Mouse (Mus musculus) retina, adult 2 months (tissue): ENCODE data around the gene Prps2.
"Not testable (repeated sequence)": the region's sequence is repeated elsewhere in the genome, so short reads cannot be mapped to it uniquely, and the experiment has no call there.

Experiments used
- DNase-seq: peaks from one replicate; pipeline ENCODE4 v3.0.0-alpha.2; 2012; ENCODE audit warnings: low read depth, low spot score

The Prps2 gene

DNA sequence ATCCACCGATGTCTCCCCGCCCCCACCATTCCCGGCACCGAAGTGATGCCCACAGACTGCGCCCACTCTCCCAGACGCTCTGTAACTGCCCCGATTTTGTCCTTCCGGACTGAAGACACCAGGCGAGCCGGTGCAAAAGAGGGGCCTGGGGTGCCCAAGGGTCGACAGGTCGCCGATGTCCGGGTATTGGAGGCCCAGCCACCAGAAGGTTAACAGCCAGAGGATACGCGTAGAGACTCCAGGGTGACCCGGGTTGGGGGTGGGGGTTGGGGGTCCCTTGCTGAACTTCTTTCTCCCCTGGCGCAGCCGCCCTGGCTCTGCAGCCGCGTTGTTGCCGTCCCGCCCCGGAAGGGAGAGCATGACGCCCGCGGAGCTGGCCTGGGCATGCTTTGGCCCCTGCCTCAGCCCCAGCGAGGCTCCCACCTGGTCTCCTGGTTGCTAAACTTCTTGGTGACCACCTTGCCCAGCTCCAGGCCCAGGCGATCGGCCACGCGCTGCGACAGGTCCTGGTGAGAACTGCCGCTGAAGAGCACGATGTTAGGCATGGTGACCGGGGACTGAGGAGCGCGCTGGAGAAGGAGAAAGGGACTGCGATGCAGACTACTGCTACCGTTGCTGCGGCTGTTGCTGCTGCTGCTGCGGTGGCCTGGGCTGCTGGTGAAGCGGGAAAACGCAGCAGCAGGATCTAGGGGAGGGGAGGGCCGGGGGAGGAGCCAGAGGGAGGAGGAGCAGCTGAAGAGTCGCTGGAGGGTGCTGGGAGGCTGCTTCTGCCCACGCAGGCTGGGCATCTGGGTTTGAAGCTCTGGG is at the start of gene Prps2:
Gene Prps2, minus strand, starts transcription at position 703 of the 807 bp plus-strand sequence.
- no peak for DNase-seq

DNA sequence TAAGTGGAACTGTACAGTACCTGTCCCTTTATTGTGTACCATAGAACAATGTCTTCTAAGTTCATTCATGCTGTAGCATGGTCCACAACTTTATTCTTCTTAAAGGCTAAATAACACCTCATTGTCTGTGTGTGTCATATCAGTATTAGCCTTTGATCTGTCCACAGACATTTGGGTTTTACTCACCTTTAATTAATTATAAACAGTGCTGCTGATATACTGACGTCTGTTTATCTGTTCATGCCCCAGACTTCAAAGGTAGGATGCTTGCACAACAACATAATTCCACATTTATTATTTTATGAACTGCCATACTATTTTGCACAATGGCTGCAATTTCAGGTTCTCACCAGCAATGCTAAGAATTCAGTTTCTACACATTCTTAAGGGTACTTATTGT is 35.1 kb upstream of the Prps2 start:
- DNase-seq: no peak

DNA sequence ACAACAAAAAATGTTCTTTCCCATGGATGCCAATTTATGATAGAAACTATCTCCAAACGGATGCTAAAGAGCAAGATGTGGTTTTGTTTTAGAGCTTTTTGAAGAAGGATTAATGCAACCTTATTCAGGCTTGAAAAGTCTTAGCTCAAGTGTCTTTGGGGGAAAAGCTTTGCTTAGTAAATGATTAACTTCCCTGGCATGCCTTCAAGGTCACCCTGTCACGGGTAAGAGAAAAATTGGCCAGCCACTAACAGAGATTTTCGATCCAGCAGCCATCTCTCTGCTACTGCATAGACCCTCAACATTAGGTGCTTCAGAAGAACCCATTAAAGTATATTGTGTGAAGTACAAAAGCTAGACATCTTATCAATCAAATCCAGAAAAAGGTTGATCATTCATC is 12.4 kb upstream of the Prps2 start:
- no peak for DNase-seq

DNA sequence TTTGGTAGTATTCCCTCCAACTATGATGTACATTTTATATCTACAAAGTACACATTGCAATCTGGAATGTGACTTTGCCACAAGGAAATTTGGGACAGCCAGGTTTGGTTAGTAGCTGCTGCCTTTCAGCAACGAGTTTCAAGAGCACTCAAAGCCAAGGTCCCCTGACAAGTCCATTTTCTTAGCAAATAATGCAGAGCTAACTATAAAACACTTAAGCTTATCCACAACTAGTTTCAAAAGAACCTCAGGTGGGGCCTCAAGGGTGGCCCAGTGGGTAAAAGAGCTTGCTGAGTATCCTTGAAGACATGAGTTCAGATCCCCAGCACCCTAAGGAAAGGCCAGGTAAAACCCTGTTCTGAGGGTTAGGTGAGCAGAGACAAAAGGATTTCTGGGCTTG is 4.1 kb upstream of the Prps2 start:
- DNase-seq: no peak

DNA sequence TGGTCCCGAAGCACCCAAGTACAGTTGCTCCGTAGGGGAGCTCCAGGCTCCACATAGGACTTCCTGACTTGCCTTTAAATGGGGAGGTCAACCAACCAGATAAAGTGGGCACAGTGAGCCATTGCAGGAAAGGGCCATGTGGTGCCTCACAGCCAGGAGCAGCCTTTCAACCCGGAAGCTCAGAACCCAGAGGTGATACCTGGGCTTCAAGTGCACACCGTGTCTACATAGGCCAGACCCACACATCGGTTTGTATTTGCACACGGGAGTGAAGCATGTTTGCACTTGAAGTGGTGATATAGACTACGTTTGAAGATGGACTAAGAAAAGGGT is 271 bp upstream of the Prps2 start:
- no peak for DNase-seq

DNA sequence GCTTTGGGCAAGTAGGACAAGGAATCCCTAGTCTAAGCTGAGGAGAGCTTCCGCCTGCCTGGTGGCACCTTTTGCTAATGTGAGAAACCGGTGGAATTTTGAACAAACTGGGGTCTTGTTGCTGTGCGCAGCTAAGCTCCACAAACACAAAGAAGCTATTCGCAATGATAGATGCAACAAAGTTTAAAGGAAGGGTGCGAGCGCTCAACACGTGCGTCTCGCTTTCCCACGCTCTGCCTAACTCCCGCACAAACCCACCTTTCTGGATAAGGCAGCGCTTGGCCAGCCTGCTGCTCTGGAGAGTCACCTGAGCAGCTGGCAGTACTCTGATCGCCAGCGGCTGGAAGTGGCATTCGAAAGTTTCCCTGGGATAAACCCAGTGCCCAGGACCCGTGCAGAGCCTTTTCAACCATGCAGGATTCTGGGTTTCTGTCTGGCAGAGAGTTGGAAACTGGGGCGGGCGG is 934 bp downstream of the Prps2 start:
- no peak for DNase-seq

DNA sequence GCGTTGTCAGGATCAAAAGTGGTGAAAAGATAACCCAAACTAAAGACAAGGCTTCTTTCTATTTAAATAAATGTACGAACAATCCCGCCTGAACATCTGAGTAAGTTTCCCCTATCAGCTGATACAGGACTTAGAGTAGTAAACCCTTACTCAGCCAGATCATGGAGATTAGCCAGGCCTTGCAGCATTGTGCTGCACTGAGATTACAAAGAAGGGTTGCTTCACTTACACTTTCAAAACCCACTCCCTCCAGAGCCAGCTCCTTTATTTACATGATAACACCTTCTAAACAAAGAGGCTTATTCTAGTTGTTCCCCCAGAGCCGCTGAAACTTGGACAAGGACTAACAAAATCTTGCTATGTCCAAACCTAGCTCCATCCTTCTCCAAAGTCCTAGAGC is 2.5 kb downstream of the Prps2 start:
- no peak for DNase-seq

DNA sequence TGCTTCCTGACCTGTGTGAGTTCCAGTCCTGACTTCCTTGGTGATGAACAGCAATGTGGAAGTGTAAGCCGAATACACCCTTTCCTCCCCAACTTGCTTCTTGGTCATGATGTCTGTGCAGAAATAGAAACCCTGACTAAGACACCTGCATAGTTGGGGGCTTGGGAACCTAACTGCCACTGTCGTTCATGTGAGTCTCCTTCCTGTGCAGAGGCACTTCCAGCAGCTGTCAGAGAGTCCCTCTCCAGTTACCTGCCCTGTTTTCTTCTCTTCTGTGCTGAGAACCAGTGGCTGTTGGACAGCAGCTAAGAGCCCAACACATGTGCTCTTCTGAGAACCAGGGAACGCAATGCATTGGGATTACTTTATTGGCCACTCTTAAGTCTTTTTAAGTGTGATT is 21.3 kb downstream of the Prps2 start:
- not testable (repeated sequence) for DNase-seq

DNA sequence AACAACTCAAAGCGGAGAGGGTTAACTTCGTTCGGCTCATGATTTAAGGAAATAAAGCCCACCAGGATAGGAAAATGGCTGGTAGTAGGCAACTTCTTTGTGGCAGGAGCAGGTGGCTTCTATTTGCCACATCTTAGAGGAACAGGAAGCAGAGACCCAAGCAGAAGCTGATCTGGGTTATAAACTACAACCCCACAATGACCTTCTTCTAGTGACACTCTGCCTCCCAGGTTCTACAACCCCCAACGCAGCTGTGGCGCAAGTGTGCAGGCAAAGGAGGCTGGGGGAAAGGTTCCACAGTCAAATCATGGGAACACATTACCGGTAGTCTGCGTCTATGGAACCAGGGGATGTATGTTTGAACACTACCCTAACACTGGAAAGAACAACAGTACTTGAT is 22.8 kb downstream of the Prps2 start:
- DNase-seq: no peak

DNA sequence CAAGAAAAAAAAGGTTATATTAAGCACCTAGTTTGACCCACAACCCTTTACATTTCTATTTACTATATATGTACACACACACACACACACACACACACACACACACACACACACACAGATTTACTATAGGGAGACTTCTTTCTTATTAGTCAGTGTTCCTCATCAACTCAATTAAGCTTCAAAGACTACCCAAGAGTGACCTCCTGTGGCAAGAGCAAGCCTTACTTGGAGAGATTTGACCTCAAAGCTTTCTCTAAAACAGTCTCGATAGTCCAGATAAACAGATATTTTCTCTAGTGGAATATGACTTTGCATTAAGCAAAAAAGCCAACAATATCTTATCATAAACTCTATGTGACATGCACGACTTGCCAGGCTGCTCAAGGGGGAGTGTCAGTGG is 25.1 kb downstream of the Prps2 start:
- DNase-seq: no peak

DNA sequence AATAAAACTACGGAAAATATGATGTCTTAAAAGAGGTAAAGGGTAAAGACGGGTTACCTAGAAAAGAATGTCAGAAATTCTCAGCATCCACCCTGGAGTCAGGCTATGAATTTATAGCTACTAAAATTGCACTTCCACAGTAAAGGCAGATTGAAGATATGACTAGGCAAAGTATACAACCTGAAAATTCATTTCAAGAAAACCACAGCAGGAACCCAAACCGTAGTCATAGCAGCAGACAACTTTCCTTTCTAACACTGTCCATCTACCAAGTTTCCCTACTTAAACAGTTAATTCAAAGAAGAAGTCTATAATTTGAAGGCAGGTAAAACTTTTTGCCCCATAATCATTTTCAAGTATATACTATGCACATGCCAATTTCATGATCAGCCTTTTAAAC is 26.6 kb downstream of the Prps2 start:
- no peak for DNase-seq

DNA sequence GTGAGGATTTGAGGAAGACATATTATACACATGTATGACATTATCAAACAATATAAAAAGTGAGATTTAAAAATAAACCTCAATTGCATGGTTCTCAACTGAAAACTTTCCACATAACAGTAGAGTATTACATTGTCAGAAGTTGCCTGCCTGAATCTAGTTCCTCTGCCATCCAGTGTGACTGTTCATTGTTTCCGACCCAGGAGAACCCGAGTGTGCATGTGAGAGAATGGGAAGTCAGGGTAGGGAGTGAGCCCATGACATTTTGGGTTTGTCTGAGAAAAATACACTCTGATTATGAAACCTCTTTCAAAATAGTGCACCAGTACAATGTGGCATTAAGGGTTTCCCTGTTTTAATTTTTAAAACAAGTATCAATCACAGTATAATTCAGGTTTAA is 28.9 kb downstream of the Prps2 start:
- DNase-seq: no peak

DNA sequence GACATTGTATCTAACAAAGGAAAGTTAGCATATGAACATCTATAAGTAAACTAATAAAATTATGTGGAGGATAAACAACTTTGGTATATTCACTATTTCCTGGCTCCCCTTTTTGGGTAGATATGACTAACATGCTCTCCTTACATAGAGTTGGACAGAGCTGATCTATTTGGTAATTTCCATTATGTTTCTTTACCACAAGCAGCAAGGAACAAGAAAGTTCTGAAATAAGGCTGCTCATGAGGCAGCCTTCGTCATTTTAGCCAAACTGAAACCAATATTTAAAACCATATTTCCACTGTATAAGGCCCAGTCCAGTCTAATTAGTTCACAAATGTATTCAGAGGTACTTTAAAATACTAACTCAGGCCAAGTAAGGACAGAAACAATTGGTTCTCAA is 36.1 kb downstream of the Prps2 start:
- DNase-seq: no peak

DNA sequence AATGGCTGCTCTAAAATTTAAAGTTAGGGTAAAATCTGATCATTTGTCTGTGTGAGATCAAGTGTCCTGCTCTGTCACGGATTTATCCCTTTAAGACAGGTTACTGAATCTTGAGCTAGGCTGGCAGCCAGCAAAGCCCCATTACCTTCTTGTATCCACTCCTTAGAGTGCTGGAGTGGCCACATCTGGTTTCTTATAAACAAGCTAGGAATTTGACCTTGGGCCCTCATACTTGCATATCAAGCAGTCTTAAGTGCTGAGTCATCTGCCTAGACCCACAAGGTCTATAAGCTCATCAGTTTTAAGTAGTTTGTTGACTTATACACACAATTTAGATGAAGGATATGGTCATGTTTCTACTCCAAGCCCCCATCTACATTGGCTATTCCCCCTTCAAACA is 38.2 kb downstream of the Prps2 start:
- no peak for DNase-seq

DNA sequence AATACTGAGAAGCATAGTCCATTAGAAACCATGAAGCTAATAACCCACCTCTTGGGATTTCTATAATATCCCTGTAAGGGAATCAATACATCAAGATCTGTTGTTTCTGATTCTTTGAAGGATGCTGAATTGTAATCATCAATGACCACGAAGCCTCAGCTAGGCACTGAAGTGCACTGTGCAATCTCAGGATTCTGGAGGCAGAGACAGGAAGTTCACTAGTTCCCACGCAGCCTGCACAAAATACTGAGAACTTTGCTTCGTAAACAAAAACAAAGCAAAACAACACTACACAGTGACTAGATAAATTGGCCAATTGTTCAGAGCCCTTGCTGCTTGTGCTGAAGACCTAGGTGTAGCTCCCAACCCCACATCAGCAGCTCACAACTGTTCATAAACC is 40.7 kb downstream of the Prps2 start:
- no peak for DNase-seq

DNA sequence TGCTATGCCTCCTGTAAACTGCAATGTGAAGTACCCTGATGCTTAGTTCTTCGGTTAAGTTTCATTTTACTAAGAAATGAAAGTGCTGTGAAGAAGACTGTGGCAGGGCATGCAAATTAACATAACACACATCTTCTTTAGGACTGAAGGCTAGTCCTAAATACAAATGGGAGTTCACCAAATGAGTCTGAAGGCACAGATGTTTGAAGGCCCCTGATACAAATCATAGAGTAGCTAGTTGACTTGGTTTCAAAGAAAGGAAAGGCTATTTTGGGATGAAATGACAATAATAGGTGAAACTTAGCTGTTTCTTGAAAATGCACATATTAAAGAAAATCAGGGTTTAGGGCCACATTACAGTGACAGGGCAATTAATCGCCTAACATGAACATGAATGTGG is 42.4 kb downstream of the Prps2 start:
- no peak for DNase-seq

DNA sequence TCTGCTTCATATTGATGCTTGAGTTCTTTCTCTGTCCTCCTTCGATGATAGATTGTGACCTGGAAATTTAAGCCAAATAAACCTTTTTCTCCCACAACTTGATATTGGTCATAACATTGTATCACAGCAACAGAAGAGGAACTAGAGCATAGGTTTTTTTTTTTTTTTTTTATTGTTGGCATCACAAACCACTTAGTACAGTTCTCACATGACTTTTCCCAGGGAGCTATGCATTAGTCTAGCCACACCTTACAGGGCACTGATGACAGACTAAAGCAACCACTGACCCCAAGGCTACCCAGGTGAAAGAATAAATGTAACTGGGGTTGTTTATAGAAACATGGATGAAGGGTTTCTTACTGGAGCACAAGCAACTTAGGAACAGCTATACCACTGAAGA is 44.6 kb downstream of the Prps2 start:
- no peak for DNase-seq

DNA sequence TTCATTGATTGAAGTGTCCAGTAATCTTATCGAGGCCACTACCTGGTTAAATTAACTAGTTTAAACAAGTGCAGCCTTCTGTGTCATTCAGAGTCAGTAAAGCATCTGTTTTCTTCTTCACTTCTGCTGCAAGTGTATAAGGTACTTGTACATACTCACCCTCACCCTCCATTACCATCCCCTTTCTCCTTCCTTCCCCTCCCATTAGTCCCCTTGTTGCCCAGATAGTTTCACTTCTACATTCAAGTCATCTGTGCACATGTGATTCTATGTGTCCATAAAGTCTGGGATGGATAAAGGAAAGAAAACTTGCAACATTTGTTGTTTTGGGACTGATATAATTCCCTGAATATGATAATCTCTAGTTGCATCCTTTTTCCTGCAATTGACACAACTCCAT is 48.0 kb downstream of the Prps2 start:
- DNase-seq: no peak

DNA sequence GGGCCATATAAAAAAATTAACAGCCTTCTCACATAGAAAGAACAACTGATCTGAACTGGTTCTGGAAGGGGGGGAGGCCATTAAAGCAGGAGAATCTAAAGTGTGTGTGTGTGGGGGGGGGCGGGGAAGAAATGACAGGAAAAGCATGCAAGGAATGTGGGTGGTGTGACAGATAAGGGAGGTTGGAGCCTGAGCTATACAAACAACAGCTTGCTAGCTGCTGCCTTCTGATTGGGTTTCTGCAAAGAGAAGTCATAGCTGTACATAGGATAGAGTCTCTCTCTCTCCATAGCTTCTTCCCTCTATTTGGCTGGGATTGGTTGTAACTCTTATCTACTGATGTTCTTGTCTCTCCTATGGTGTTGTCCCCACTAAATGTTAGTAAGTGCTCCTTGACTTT is 49.9 kb downstream of the Prps2 start:
- DNase-seq: no peak

DNA sequence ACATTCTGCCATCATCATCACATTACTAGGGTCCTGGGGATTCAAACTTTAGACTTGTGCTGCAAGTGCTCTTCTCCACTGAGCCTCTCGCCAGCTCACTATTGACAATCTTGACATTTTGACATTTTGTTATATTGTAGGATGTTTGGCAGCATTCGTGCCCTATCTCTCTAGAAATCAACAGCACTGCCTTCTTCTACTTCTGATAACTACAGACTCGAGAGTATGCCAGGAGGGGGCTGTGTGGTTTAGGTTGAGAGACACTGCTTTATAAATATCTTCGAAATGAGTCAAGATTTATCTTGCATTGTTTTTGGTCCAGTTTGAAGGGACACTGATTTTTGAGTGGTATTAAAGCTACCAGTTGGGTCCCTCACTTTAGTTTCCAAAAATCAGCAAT is 51.6 kb downstream of the Prps2 start:
- no peak for DNase-seq

DNA sequence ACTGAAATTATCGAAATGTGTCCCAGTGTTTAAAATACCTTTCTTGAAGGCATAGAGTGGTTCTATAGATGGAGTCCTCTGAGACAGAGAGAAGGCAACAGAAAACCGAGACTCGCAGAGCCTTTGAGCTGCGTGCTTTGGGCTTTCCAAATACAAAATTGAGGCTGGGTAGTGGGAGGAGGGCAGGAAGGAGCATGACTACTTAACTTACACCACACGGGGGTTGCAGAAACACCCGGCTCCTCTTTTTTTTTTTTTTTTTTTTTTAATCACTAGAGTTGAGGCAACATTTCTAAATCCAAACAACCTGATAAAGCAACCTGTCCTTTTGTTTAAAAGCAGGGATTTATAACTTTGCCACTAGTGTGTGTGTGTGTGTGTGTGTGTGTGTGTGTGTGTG is 52.1 kb downstream of the Prps2 start, which contains the start of gene Tlr7:
Gene Tlr7, minus strand, starts transcription at position 160 of the 400 bp plus-strand sequence.
- no peak for DNase-seq

DNA sequence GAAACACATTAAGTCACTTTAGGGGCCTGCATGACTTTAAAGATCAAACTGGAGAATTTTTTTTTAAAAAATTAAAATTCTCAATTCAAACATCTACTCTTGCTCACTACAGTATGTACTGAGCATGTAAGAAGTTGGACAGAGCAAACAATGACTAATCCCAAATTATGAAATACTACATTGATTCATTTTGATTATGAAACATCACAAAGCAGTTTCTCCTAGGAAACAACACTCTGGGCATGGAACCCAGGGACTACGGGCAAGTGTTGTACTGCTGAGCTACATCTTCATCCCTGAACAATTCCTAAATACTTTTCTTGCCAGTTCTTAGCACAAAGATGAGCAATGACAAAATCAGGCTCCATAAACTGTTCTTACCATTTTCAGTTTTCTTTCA is 52.9 kb downstream of the Prps2 start:
- no peak for DNase-seq

DNA sequence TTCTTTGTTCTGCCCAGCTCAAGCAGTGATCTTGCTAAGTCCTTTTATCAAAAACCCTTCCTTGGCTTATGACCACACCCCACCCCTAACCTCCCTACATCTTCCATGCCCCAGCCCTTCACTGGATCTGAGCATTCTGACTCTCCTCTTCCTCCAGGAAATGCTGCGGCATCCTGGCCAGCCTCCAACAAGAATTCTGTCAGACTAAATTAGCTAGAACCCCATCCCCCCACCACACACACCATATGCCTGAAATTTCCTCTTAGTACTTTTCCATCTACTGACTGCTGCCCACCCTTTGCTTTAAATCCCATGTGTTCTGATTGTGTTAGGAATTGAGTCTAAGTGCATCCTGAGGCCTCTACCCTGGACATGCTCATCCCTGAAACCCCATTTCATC is 53.5 kb downstream of the Prps2 start:
- no peak for DNase-seq

DNA sequence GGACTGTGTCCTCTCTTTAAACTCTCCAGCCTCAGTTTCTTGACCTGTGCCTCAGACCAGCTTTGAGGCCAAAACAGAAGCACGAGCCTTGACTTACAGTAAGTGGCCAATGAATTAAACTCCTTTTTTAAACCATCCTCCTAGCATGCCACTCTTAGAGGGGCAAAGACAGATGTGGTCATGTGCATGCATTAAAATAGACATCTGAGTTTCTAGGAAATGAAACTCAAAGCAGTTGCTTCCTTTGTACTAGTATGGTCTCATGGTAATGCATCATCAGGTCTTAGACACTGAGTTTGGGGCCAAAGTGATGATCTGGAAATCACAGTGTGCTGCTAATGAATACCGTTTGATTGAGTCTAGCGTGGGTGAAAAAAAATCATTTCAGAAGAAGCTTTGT is 54.0 kb downstream of the Prps2 start:
- DNase-seq: no peak
